Mouse (Mus musculus) naive thymus-derived CD4-positive, alpha-beta T cell, adult 5 months (primary cell): ENCODE results near the gene Gm21767. TPM values are rescaled to one million over a fixed set of nuclear protein-coding genes. Genes with fewer than 3 reads are reported as not detected.

ENCODE experiments used
- polyA plus RNA-seq: library from polyadenylated mRNA; unstranded; fragments of 100-300 nt; shearing (Covaris generic); gene quantifications from one replicate; pipeline ENCODE4 v1.2.1, GENCODE M21; 2017

Gene Gm21767
- polyA plus RNA-seq: not detected

DNA sequence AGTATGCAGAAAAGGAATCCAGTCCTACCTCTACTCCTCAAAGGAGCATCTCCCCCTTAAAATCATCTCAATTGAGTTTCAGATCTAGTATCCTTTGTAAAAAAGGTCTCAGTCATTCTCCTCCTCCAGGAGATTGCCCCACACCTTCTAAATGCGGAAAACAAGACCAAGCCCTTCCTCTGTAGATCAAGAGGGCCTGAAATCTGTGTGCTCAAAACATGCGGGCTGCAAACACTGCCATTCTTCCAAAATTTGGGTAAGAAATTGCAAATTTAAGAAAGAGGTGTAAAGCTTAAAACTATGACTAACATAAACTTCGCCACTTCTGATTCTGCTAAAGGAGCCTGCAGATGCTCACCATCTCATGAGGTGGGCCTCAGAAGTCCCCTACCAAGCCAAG, at the start of gene Gm21767:
Gene Gm21767 (plus strand): TSS at position 301 of the 400 bp plus-strand sequence.

